Mouse (Mus musculus): ENCODE measurements at regions not wholly inside any gene's neighbourhood (a gene's known extent, or its start where the extent isn't known, plus 50 kb on each side); places are given as distances from the start of the nearest gene placed in this dataset.

DNA sequence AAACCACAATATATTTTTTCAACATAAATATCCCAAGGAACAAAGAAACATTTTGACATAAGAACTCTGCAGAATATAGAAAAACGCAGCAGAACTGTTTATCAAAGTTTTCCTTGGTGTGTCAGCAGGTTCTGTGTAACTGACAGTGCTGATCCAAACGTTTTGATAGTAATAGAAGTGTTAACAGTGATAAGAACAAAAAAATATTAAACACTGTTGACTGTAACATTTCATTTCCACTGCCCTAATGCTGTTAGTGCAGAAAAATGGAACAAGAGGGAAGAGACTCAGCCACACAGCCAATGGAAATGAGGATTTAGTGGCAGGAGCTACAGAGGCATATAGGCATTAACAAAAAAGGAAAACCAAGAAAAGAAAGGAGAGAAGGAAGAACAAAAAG, 1084.9 kb upstream of the Cited2 start:
- TF ChIP-seq CTCF (conservative IDR thresholded peaks at IDR 0.05; ENCODE audit: low read length) (no peak), NANOG (IDR thresholded peaks at IDR 0.05; ENCODE audit: borderline replicate concordance, low read length) (no peak), POU5F1 (IDR thresholded peaks at IDR 0.05; ENCODE audit: borderline replicate concordance, low read length) (no peak)
